Mouse (Mus musculus) stomach, postnatal 0 days (tissue): ENCODE measurements around the gene Lrrc45. TPM values are rescaled to one million over a fixed set of nuclear protein-coding genes. Genes with fewer than 3 reads are reported as not detected.

Source experiments
- ATAC-seq: fragments of 200-750 bp; cut with Nextera tagmentation; 2 replicates; pipeline ENCODE4 v1.8.0; 2017; ENCODE audit not compliant: low FRiP score, low TSS enrichment
- DNase-seq: peaks from one replicate; pipeline ENCODE4 v3.0.0-alpha.2; 2016; ENCODE audit warnings: low spot score
- H3K27ac ChIP-seq: fragments of 300-500 bp; sonication (generic); replicated peaks from 2 replicates; pipeline ENCODE4 v1.5.1; 2014; ENCODE audit warnings: mild to moderate bottlenecking, control low read depth
- H3K27me3 ChIP-seq: fragments of 300-500 bp; sonication (generic); 2 replicates; pipeline ENCODE4 v1.6.1; 2014; ENCODE audit warnings: low read length; ENCODE audit not compliant: control insufficient read depth, insufficient read depth
- H3K36me3 ChIP-seq: fragments of 300-500 bp; sonication (generic); 2 replicates; pipeline ENCODE4 v1.6.1; 2014; ENCODE audit warnings: low read length, mixed read lengths; ENCODE audit not compliant: control insufficient read depth, insufficient read depth
- H3K4me1 ChIP-seq: fragments of 300-500 bp; sonication (generic); replicated peaks from 2 replicates; pipeline ENCODE4 v1.6.1; 2014; ENCODE audit warnings: antibody characterized with exemption; ENCODE audit not compliant: control insufficient read depth, insufficient read depth
- H3K4me2 ChIP-seq: fragments of 300-500 bp; sonication (generic); replicated peaks from 2 replicates; pipeline ENCODE4 v1.6.1; 2014; ENCODE audit warnings: low read depth, mild to moderate bottlenecking, control low read depth, moderate library complexity
- H3K4me3 ChIP-seq: fragments of 300-500 bp; sonication (generic); 2 replicates; pipeline ENCODE4 v1.5.1; 2014; ENCODE audit warnings: low read depth, low read length, control low read depth
- H3K9ac ChIP-seq: fragments of 300-500 bp; sonication (generic); 2 replicates; pipeline ENCODE4 v1.6.1; 2014; ENCODE audit warnings: mild to moderate bottlenecking, low read length, control low read depth, mixed read lengths
- H3K9me3 ChIP-seq: fragments of 300-500 bp; sonication (generic); 2 replicates; pipeline ENCODE4 v1.6.1; 2016; ENCODE audit warnings: low read length; ENCODE audit not compliant: control insufficient read depth
- CTCF ChIP-seq: IDR thresholded peaks from 2 replicates; pipeline ENCODE4 v1.5.1; 2016; ENCODE audit warnings: antibody characterized with exemption, low read depth, mild to moderate bottlenecking, moderate library complexity
- EP300 ChIP-seq: optimal IDR thresholded peaks from 2 replicates; pipeline ENCODE3; 2016; ENCODE audit warnings: antibody characterized with exemption
- WGBS: fragments of 180-500 bp; shearing (Covaris S2); extraction: QIAGEN DNeasy Blood & Tissue Kit; methylation state at CpG from one replicate; pipeline ENCODE4 v1.1.7; 2014; 5-methylcytosine and 5-hydroxymethylcytosine counted together
- polyA plus RNA-seq: library from polyadenylated mRNA; unstranded; fragments of >200 nt; fragmentation: Nextera tagmentation; extraction: Ambion mirVana; gene quantifications from 2 replicates; pipeline ENCODE4 v1.2.1, GENCODE M21; 2015

Lrrc45 gene
- polyA plus RNA-seq, 1 experiment from 2014 or later = 18.7 TPM

- ATAC-seq (no peak), DNase-seq (peak; percentile 15)
- Histone ChIP-seq H3K4me3 (peak overlapping the region; percentile 62), H3K4me2 (peak overlapping the region; percentile 97), H3K36me3 (peaks cover 8% of the 10 kb centered on the region; the same call in 1 of the 2 replicates), H3K9me3 (no peaks in the 10 kb centered on the region), H3K27ac (no peak overlapping the region), H3K27me3 (no peaks in the 10 kb centered on the region), H3K4me1 (no peaks in the 10 kb centered on the region), H3K9ac (peak overlapping the region; percentile 66)
- 36% methylated on average over 10 of the region's 10 CpGs for WGBS
- TF ChIP-seq CTCF (no peak), EP300 (no peak)
Observed at GRCm38 (mm10) chr11:120714546-120714945, 821 bp downstream of the Lrrc45 start.

- no peak for TF ChIP-seq EP300
- no peak for TF ChIP-seq CTCF
- Histone ChIP-seq H3K4me3 (no peak overlapping the region), H3K9ac (peak overlapping the region; percentile 66; the same call in 1 of the 2 replicates), H3K27ac (no peak overlapping the region), H3K4me2 (no peak overlapping the region; the same call in 1 of the 2 replicates), H3K36me3 (peaks cover 8% of the 10 kb centered on the region; the same call in 1 of the 2 replicates), H3K27me3 (no peaks in the 10 kb centered on the region), H3K4me1 (no peaks in the 10 kb centered on the region), H3K9me3 (no peaks in the 10 kb centered on the region)
- DNase-seq (no peak), ATAC-seq (no peak)
- 85% methylated on average over 9 of the region's 9 CpGs for WGBS
Observed at GRCm38 (mm10) chr11:120715131-120715530, 1.4 kb downstream of the Lrrc45 start.

DNA sequence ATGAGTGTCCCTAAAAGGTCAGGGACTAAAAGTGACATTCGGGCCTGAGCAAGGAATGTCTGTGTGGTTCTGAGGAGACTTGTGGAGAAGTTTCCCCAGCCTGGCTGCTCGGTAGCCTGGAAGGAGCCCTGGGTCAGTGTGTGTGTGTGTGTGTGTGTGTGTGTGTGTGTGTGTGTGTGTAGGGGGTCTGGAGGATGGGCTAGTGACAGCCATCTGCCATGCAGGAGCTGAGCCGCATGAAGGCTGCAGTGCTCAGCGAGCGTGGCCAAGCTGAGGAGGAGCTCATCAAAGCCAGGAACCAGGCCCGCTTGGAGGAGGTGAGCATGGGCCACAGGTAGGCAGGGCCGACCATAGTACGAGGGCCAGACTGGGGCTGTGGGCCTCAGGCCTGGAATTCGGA lies 5.5 kb downstream of the Lrrc45 start:
- no peak for ATAC-seq
- no peak for DNase-seq
- 92% methylated on average over 9 of the region's 9 CpGs for WGBS
- H3K4me3 ChIP-seq = no peak overlapping the region
- no peak overlapping the region for H3K9ac ChIP-seq
- no peak overlapping the region for H3K4me2 ChIP-seq
- no peak overlapping the region for H3K27ac ChIP-seq
- TF ChIP-seq CTCF (no peak), EP300 (no peak)
- no peaks in the 10 kb centered on the region for H3K9me3 ChIP-seq
- no peaks in the 10 kb centered on the region for H3K27me3 ChIP-seq
- peaks cover 5% of the 10 kb centered on the region; the same call in 1 of the 2 replicates for H3K4me1 ChIP-seq
- peaks cover 8% of the 10 kb centered on the region; the same call in 1 of the 2 replicates for H3K36me3 ChIP-seq

GRCm38 (mm10) chr11:120719841-120720376 lies 6.2 kb downstream of the Lrrc45 start:
- H3K4me2 ChIP-seq = no peak overlapping the region
- whole genome bisulfite sequencing = 89% methylated on average over 13 of the region's 13 CpGs
- H3K27ac ChIP-seq = no peak overlapping the region
- H3K27me3 ChIP-seq = no peaks in the 10 kb centered on the region
- no peak overlapping the region for H3K4me3 ChIP-seq
- H3K4me1 ChIP-seq = peaks cover 5% of the 10 kb centered on the region; the same call in 1 of the 2 replicates
- H3K9me3 ChIP-seq = no peaks in the 10 kb centered on the region
- H3K36me3 ChIP-seq = peaks cover 8% of the 10 kb centered on the region; the same call in 1 of the 2 replicates
- H3K9ac ChIP-seq = no peak overlapping the region
- DNase-seq (no peak), ATAC-seq (no peak)
- TF ChIP-seq CTCF (no peak), EP300 (no peak)

DNA sequence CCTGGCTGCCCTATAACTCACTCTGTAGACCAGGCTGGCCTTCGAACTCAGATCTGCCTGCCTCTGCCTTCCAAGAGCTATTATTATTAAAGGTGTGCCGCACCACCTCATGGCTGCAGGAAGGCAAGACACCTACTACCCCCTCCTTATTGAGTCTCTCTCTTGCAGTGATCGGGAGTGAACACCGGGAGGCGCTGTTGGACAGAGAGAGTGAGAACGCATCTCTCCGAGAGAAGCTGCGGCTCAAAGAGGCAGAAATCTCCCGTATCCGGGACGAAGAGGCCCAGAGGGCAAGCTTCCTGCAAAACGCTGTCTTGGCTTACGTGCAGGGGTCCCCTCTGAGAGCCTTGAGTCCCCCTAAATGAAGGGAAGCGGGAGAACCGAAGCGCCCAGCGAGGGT lies 6.7 kb downstream of the Lrrc45 start:
- Histone ChIP-seq H3K36me3 (peaks cover 8% of the 10 kb centered on the region; the same call in 1 of the 2 replicates), H3K4me3 (peak overlapping the region; percentile 54; the same call in 1 of the 2 replicates), H3K27ac (peak overlapping the region; percentile 61), H3K27me3 (no peaks in the 10 kb centered on the region), H3K4me1 (peaks cover 5% of the 10 kb centered on the region; the same call in 1 of the 2 replicates), H3K4me2 (peak overlapping the region; percentile 96), H3K9me3 (no peaks in the 10 kb centered on the region), H3K9ac (peak overlapping the region; percentile 67; the same call in 1 of the 2 replicates)
- WGBS = 13% methylated on average over 17 of the region's 17 CpGs
- DNase-seq (peak; percentile 96), ATAC-seq (peak; percentile 48)
- no peak for TF ChIP-seq EP300
- TF ChIP-seq CTCF = peak; percentile 97
